Mouse (Mus musculus) testis, adult 2 months (tissue): Measurements from ENCODE around the gene Hck.

Experiments
- CTCF ChIP-seq: fragments of 200-500 bp; IDR thresholded peaks from 2 replicates; pipeline ENCODE4 v1.5.1; 2012; ENCODE audit warnings: low read depth, mild to moderate bottlenecking, inconsistent platforms, low read length, moderate library complexity; ENCODE audit not compliant: control insufficient read depth, insufficient read depth, insufficient replicate concordance
- POLR2A ChIP-seq: fragments of 200-500 bp; IDR thresholded peaks from 2 replicates; pipeline ENCODE4 v1.6.1; 2012; ENCODE audit warnings: low read depth, mild to moderate bottlenecking, inconsistent platforms, low read length, moderate library complexity; ENCODE audit not compliant: control insufficient read depth

- TF ChIP-seq POLR2A (no peak), CTCF (no peak)
Observed at GRCm38 (mm10) chr2:153121821-153122615, 13.8 kb downstream of the Hck start.
